Mouse (Mus musculus): ENCODE data around the gene Nexn. TPM values are rescaled to one million over a fixed set of nuclear protein-coding genes. Genes with fewer than 3 reads are reported as not detected.

Gene Nexn
- polyA plus RNA-seq, 1 experiment = 1.6 TPM

- H3K27ac ChIP-seq (ENCODE audit: insufficient read depth, low read depth, low read length) = peak overlapping the region; percentile 58
- TF ChIP-seq CTCF (IDR thresholded peaks at IDR 0.05; ENCODE audit: low read depth, low read length) = no peak
- no peak for TF ChIP-seq POLR2A (IDR thresholded peaks at IDR 0.05; ENCODE audit: borderline replicate concordance, low read depth, low read length)
- H3K4me3 ChIP-seq (ENCODE audit: insufficient read depth, low read length) = peak overlapping the region; percentile 61
- peaks cover 16% of the 10 kb centered on the region for H3K4me1 ChIP-seq (ENCODE audit: control insufficient read depth, insufficient read depth, low read length)
Observed at GRCm38 (mm10) chr3:152192238-152192931, 73.8 kb downstream of the Nexn start.

- TF ChIP-seq CTCF (IDR thresholded peaks at IDR 0.05; ENCODE audit: low read depth, low read length) (no peak), POLR2A (IDR thresholded peaks at IDR 0.05; ENCODE audit: borderline replicate concordance, low read depth, low read length) (no peak)
- peak overlapping the region; percentile 58 for H3K27ac ChIP-seq (ENCODE audit: insufficient read depth, low read depth, low read length)
- H3K4me1 ChIP-seq (ENCODE audit: control insufficient read depth, insufficient read depth, low read length) = peaks cover 18% of the 10 kb centered on the region
- peak overlapping the region; percentile 61 for H3K4me3 ChIP-seq (ENCODE audit: insufficient read depth, low read length)
Observed at GRCm38 (mm10) chr3:152191791-152192237, 74.3 kb downstream of the Nexn start.

DNA sequence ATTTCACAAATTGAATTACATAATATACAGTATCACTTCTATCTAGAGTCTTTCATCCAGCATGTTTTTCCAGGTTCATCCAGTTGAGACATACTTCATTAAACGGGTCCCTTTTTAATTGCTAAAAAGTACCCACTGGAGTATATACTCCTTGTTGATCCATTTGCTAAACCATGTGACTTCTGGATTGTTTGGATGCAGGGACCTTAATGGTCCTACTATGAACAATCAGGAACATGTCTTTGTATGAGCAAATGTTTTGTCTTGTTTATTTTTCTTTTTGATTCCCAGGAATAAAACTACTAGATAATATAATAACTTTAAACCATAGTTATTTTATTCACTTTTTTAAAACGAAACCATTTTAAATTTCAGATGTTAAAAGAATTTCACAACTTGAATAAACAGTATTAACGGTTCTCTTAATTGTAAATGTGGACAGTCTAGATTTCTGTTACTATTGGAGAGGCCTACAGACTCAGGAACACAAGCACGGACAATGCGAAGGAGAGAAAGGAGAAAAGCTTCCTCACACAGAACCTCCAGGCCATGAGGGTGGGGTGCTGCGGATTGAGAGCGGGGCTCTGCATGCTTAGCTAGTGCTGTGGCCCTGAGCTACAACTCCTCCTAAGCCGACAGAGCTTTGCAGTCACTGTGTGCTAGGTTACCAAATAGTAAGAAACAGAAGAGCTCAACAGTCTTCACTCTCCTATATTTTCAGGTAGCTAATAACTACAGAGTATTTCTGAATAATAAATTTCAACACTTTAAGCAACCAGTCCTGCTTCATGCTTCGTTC lies 75.3 kb downstream of the Nexn start:
- 0 out of 2 replicates have a peak overlapping the region, but pooled peaks have one; percentile 10 for H3K4me3 ChIP-seq (ENCODE audit: insufficient read depth, low read length)
- H3K4me1 ChIP-seq (ENCODE audit: control insufficient read depth, insufficient read depth, low read length) = peaks cover 25% of the 10 kb centered on the region
- H3K27ac ChIP-seq (ENCODE audit: insufficient read depth, low read depth, low read length) = no peak overlapping the region
- no peak for TF ChIP-seq CTCF (IDR thresholded peaks at IDR 0.05; ENCODE audit: low read depth, low read length)
- no peak for TF ChIP-seq POLR2A (IDR thresholded peaks at IDR 0.05; ENCODE audit: borderline replicate concordance, low read depth, low read length)

DNA sequence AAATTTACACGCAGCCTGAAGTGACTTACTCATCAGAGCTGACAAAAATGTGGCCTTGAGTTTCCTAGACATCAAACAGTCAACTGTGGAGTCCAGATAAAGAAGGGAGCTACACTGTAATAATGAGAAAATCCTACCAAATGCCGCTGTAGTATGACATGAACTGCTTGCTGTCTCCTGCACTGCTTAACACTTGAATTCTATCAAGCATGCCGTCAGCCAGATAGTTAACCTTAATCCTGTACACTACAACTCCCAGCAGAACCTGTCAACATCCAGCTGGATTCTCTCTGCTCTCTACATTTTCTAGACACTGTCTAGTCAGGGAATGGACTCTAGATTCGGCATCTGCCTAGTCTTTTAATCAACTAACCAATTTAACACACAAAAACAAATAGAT lies 76.8 kb downstream of the Nexn start:
- Histone ChIP-seq H3K27ac (ENCODE audit: insufficient read depth, low read depth, low read length) (no peak overlapping the region), H3K4me1 (ENCODE audit: control insufficient read depth, insufficient read depth, low read length) (peaks cover 27% of the 10 kb centered on the region), H3K4me3 (ENCODE audit: insufficient read depth, low read length) (no peak overlapping the region)
- no peak for TF ChIP-seq CTCF (IDR thresholded peaks at IDR 0.05; ENCODE audit: low read depth, low read length)
- TF ChIP-seq POLR2A (IDR thresholded peaks at IDR 0.05; ENCODE audit: borderline replicate concordance, low read depth, low read length) = no peak

Other genes with a start within 250 kb of the Nexn start
- 1.2 TPM in 1 of 2 replicates, not detected in the other for gene Gipc2, start 100.1 kb downstream of the Nexn start, polyA plus RNA-seq (2012; ENCODE audit: insufficient read depth, insufficient read length, missing spikeins)
- gene Dnajb4, start 56.0 kb downstream of the Nexn start, polyA plus RNA-seq (2012; ENCODE audit: insufficient read depth, insufficient read length, missing spikeins) = 20.5 and 26.0 TPM in 2 replicates
- 49.4 and 50.8 TPM in 2 replicates for gene Fubp1, start 55.9 kb downstream of the Nexn start, polyA plus RNA-seq (2012; ENCODE audit: insufficient read depth, insufficient read length, missing spikeins)
- gene Miga1, start 74.1 kb upstream of the Nexn start, polyA plus RNA-seq (2012; ENCODE audit: insufficient read depth, insufficient read length, missing spikeins) = 3.9 and 4.8 TPM in 2 replicates
- 36.1 TPM in 2 replicates for gene Usp33, start 80.1 kb upstream of the Nexn start, polyA plus RNA-seq (2012; ENCODE audit: insufficient read depth, insufficient read length, missing spikeins)
- gene Zzz3, start 129.1 kb upstream of the Nexn start, polyA plus RNA-seq (2012; ENCODE audit: insufficient read depth, insufficient read length, missing spikeins) = 32.0 and 40.5 TPM in 2 replicates